Mouse (Mus musculus): Measurements from ENCODE around the gene Mmp11.
"Not testable (repeated sequence)": the region's sequence is repeated elsewhere in the genome, so short reads cannot be mapped to it uniquely, and the experiment has no call there.

The Mmp11 gene

GRCm38 (mm10) chr10:75896208-75896607 lies 40.1 kb downstream of the Mmp11 start:
- peak; percentile 37 to 71 for DNase-seq (ENCODE audit: low spot score in 2 of 2)

- no peak for DNase-seq (ENCODE audit: low spot score in 2 of 2)
Measured at GRCm38 (mm10) chr10:75895730-75896129, 40.6 kb downstream of the Mmp11 start.

GRCm38 (mm10) chr10:75894601-75895000 lies 41.7 kb downstream of the Mmp11 start:
- DNase-seq (ENCODE audit: low spot score in 2 of 2), result no peak

- DNase-seq (ENCODE audit: low spot score in 2 of 2), result peak; percentile 97 to 98
Measured at GRCm38 (mm10) chr10:75893089-75893750, 43.1 kb downstream of the Mmp11 start, which contains the start of gene Derl3. TSS of gene Derl3 (plus strand) at chr10:75893413.

GRCm38 (mm10) chr10:75889406-75890153 lies 46.7 kb downstream of the Mmp11 start:
- no peak for DNase-seq (ENCODE audit: low spot score in 2 of 2)

GRCm38 (mm10) chr10:75887504-75887903 lies 48.8 kb downstream of the Mmp11 start:
- DNase-seq (ENCODE audit: low spot score in 2 of 2), result not testable (repeated sequence)

GRCm38 (mm10) chr10:75884742-75885141 lies 51.6 kb downstream of the Mmp11 start:
- no peak for DNase-seq (ENCODE audit: low spot score in 2 of 2)

- peak; percentile 82 to 85 for DNase-seq (ENCODE audit: low spot score in 2 of 2)
Measured at GRCm38 (mm10) chr10:75883232-75883552, 53.1 kb downstream of the Mmp11 start.

- no peak for DNase-seq (ENCODE audit: low spot score in 2 of 2)
Measured at GRCm38 (mm10) chr10:75882433-75883231, 53.7 kb downstream of the Mmp11 start.

GRCm38 (mm10) chr10:75881578-75882432 lies 54.5 kb downstream of the Mmp11 start:
- no peak for DNase-seq (ENCODE audit: low spot score in 2 of 2)

- no peak for DNase-seq (ENCODE audit: low spot score in 2 of 2)
Measured at GRCm38 (mm10) chr10:75880771-75881577, 55.3 kb downstream of the Mmp11 start.

GRCm38 (mm10) chr10:75880351-75880750 lies 55.9 kb downstream of the Mmp11 start:
- DNase-seq (ENCODE audit: low spot score in 2 of 2), result no peak

- no peak for DNase-seq (ENCODE audit: low spot score in 2 of 2)
Measured at GRCm38 (mm10) chr10:75878836-75879235, 57.5 kb downstream of the Mmp11 start.

- DNase-seq (ENCODE audit: low spot score in 2 of 2), result no peak
Measured at GRCm38 (mm10) chr10:75873543-75874170, 62.6 kb downstream of the Mmp11 start.

Data from right cerebral cortex, postnatal 36 days (tissue).